Comparison of ENCODE assay signal across 8 mouse cellular contexts in the genomic region with DNA sequence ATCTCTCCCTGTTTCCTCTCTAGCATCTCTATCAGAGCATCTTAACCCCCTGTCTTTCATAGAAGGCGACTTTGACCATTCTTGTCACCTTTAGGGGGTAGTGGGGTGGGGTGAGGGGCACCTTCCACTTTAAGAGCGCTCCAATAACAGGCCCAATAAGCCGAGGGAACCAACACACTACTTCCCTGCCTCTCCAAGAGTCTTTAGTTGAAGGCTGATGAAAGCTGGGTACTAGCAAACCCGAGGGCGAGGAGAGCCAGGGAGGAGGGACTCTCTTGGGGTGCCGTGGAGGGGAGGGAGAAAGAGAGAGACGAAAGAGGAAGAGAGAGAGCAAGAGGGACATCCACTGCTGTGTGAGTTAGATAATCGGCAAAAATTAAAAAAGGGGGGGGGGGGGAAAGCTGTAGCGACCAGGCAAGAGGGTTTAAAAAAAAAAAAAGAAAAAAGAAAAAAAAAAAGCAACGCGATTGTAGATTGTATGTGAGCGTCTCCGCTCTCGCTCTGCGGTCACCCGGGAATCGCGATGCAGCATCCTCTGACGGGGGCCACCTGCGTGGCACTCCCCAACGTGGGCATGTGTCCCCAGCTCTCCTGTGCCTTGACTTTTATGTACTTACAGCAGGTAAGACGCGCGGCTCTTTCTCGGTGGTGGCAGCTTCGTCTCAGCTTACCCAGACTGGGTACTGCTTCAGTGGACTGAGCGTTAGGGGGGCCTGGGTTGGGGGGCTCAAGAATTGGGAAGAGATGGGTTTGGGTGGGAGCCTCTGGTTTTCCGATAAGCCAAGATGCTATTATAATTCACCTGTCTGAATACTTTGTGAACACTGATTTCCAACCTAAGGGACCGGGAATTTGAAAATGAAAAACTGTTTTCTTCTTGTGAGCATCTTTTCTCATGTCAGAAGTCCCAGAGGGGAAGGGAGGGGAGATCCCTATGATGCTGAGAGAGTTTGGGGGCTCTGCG.
DNase-seq lines count a peak whose midpoint lies in the region; ATAC-seq and TF ChIP-seq lines count a peak whose summit lies in the region.

No protein-coding gene starts in this region.

- ATAC-seq in heart, embryonic 12.5 days (ENCODE audit: insufficient number of reproducible peaks, low FRiP score): no peak
- peak; percentile 85 for ATAC-seq in forebrain, embryonic 16.5 days
- ATAC-seq in megakaryocyte-erythroid progenitor cell, adult 5-6 weeks (replicated peaks; ENCODE audit: low FRiP score, low TSS enrichment, poor library complexity, severe bottlenecking): peak; percentile 62

- no peak for TF ChIP-seq POLR2A in bone marrow macrophage, adult 2 months (IDR thresholded peaks at IDR 0.05; ENCODE audit: borderline replicate concordance, low read depth, low read length)

- no peak for DNase-seq in heart, postnatal 4 days
- DNase-seq in urinary bladder, postnatal 36 days (ENCODE audit: low spot score in 2 of 2): no peak
- no peak for DNase-seq in left cerebral cortex, adult 9 months (ENCODE audit: low spot score in 2 of 2)
- DNase-seq in ovary, postnatal 14 days (ENCODE audit: low spot score): no peak

- peak overlapping the region; percentile 12; the same call in 1 of the 2 replicates for H3K9ac ChIP-seq in heart, embryonic 12.5 days
- peak overlapping the region; percentile 43 for H3K9ac ChIP-seq in forebrain, embryonic 16.5 days (replicated peaks; ENCODE audit: low read depth, low read length)

- peaks cover 49% of the 10 kb centered on the region for H3K27me3 ChIP-seq in heart, embryonic 12.5 days (replicated peaks)
- H3K27me3 ChIP-seq in forebrain, embryonic 16.5 days (replicated peaks; ENCODE audit: control insufficient read depth, insufficient read depth, low read length): peaks cover 7% of the 10 kb centered on the region

- peak overlapping the region; percentile 71 for H3K4me2 ChIP-seq in heart, embryonic 12.5 days
- H3K4me2 ChIP-seq in forebrain, embryonic 16.5 days (ENCODE audit: low read length): peak overlapping the region; percentile 70

- TF ChIP-seq CTCF in bone marrow macrophage, adult 2 months (IDR thresholded peaks at IDR 0.05; ENCODE audit: low read depth, low read length): no peak

- WGBS in heart, embryonic 12.5 days: 1% methylated on average over 29 of the region's 30 CpGs
- 3% methylated on average over 28 of the region's 30 CpGs for WGBS in forebrain, embryonic 16.5 days

- H3K27ac ChIP-seq in heart, embryonic 12.5 days (ENCODE audit: poor library complexity, severe bottlenecking): no peak overlapping the region
- H3K27ac ChIP-seq in bone marrow macrophage, adult 2 months (ENCODE audit: insufficient read depth, low read depth, low read length): no peak overlapping the region
- H3K27ac ChIP-seq in forebrain, embryonic 16.5 days (ENCODE audit: low read length): no peak overlapping the region

- H3K4me1 ChIP-seq in heart, embryonic 12.5 days (replicated peaks): peaks cover 10% of the 10 kb centered on the region
- peaks cover 16% of the 10 kb centered on the region for H3K4me1 ChIP-seq in bone marrow macrophage, adult 2 months (ENCODE audit: control insufficient read depth, insufficient read depth, low read length)
- peaks cover 16% of the 10 kb centered on the region for H3K4me1 ChIP-seq in forebrain, embryonic 16.5 days (replicated peaks; ENCODE audit: control insufficient read depth, insufficient read depth, low read length)

- H3K9me3 ChIP-seq in heart, embryonic 12.5 days (replicated peaks): no peaks in the 10 kb centered on the region
- H3K9me3 ChIP-seq in forebrain, embryonic 16.5 days (ENCODE audit: control insufficient read depth, low read length): no peaks in the 10 kb centered on the region

- H3K36me3 ChIP-seq in heart, embryonic 12.5 days: no peaks in the 10 kb centered on the region
- no peaks in the 10 kb centered on the region for H3K36me3 ChIP-seq in forebrain, embryonic 16.5 days (ENCODE audit: control insufficient read depth, insufficient read depth)

- peak overlapping the region; percentile 42 for H3K4me3 ChIP-seq in heart, embryonic 12.5 days
- peak overlapping the region; percentile 32 for H3K4me3 ChIP-seq in bone marrow macrophage, adult 2 months (ENCODE audit: insufficient read depth, low read length)
- H3K4me3 ChIP-seq in forebrain, embryonic 16.5 days (replicated peaks; ENCODE audit: low read length): peak overlapping the region; percentile 40
